Mouse (Mus musculus): Measurements from ENCODE around the gene Gpr132. TPM values are rescaled to one million over a fixed set of nuclear protein-coding genes. Genes with fewer than 3 reads are reported as not detected.

The Gpr132 gene
- total RNA-seq (2021), result under 1 TPM in 1 of 2 experiments, not detected in 1; 0.14 TPM
- long read RNA-seq, experiment 1, result 0 reads
- long read RNA-seq, experiment 2, result 0 reads

DNA sequence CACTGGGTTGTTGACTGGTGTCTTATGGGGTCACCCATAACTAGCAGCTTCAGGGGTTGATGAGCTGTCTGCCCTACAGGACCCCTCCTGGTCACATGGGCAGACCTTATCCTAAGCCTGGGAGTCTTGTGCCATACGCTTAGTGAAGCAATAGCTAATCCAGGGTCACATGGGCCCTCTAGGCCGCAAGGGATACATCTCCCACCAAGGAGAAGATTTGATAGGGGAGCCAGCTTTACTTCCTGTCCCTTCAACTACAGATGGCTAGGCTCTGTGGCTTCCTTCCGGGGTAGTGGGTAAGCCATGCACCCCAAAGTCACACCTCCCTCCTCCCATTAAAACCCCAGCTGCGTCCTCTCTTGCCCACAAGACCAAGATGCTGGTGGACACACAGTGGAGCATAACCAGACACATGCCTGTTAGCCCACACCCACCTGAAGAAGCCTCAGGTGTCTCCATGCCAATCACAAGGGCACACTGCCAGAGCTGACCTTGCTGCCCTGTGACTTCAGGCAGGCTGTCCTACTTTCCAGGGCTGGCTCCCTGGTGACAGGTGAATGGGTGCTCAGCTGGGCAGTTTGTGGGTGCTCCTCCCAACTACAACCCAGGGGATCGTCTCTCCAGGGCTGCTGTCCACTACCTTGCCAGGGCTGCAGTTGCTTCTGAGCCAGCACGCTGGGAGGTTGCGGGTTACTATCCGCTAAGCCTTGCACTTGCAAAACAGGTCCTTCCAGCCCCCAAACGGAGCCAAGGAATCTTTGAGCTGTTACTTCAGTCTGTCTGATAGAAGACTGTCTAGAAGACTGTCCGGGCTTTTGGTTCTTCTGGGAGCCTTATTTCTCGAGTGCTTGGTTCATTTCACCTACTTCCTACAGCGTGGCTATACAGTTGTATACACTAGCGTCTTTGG lies at the start of gene Gpr132:
Gene Gpr132 (minus strand): TSS at position 51 of the 910 bp plus-strand sequence.
- no peak within 1 kb of the TSS for H3K27ac ChIP-seq
- no peak within 1 kb of the TSS for H3K4me3 ChIP-seq
- TF ChIP-seq CTCF (IDR thresholded peaks at IDR 0.05), result no peak
- DNase-seq, result no peak
- intact Hi-C loops (cut with DNase I), result no loop called here

DNA sequence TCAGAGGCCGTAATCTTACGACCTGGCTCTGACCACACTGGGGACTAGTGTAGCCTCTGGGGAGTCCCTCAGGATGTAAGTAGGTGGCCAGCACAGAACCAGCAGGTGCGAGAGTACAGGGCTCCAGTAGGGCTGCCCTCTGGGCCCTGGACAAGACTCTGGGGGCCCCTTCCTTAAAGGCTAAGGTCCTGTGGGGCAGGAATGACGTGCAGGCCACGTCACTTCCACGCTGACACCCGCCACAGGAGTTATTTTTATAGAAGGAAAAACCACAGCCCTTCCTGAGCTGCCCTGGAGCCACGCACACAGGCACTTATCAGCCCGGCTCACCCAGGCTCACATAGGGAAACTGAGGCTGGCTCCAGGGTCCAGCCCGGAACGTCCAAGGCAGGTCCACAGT lies 49.5 kb upstream of the Gpr132 start:
- intact Hi-C loops (cut with DNase I), result loop anchor here (5.0 kb wide), 1 partner anchor 40 kb away; no protein-coding TSS in a partner anchor
- Histone ChIP-seq H3K27ac (peak overlapping the region; percentile 99), H3K4me3 (peak overlapping the region; percentile 70)
- peak; percentile 56 for DNase-seq
- no peak for TF ChIP-seq CTCF (IDR thresholded peaks at IDR 0.05)

DNA sequence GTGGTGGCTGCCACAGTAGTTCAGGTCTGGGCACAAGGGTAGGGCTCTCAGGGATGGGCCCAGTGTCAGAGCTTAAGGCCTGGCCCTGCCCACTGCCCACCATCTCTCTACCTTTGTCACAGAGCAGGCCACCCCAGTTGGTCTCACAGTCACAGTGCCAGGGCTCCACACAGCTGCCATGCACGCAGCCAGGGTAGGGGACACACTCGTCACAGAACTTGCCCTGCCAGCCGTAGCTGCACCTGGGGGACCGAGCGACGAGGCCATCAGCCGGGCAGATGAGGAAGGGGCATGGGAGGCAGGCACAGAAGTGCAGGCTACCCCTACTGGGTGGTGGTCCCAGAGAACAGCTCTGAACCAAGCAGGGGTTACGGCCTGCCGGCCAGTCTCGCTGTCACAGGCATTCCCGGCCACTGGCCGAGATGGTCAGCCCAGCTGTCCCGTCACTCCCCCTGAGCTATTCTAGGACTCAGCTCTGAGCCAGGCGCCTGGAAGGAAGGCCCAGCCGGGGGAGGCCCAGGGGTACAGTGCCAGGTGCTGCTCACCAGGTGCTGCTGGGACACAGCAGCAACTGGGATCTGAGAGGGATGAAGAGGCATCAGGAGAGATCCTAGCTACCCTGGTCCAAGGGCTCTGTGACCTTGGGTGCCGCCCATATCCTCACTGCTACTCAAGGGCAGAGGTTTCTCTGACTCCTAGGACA lies 48.8 kb upstream of the Gpr132 start:
- H3K4me3 ChIP-seq, result peak overlapping the region; percentile 70
- TF ChIP-seq CTCF (IDR thresholded peaks at IDR 0.05), result no peak; the same call in 1 of the 2 replicates
- intact Hi-C loops (cut with DNase I), result loop anchor here (5.0 kb wide), 1 partner anchor 40 kb away; no protein-coding TSS in a partner anchor
- H3K27ac ChIP-seq, result peak overlapping the region; percentile 99
- DNase-seq, result peak; percentile 94

DNA sequence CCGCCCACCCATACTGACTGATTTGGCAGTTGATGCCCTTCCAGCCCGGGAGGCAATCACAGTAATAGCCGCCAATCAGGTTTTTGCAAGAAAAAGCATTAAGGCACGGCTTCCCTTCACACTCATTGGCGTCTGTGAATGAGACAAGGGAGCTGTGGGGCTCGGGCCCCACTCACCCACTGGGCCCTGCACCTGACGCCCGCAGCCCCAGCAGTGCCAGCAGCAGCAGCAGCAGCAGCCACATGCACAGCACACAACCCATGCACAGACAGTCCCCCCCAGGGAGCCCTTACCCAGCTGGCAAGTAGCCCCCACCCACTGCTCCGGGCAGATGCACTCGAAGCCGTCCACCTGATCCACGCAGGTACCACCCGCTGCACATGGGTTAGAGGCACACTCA lies 47.6 kb upstream of the Gpr132 start:
- Histone ChIP-seq H3K4me3 (peak overlapping the region; percentile 70), H3K27ac (peak overlapping the region; percentile 99)
- intact Hi-C loops (cut with DNase I), result loop anchor here (5.0 kb wide), 1 partner anchor 38 kb away; no protein-coding TSS in a partner anchor
- TF ChIP-seq CTCF (IDR thresholded peaks at IDR 0.05), result no peak
- no peak for DNase-seq

DNA sequence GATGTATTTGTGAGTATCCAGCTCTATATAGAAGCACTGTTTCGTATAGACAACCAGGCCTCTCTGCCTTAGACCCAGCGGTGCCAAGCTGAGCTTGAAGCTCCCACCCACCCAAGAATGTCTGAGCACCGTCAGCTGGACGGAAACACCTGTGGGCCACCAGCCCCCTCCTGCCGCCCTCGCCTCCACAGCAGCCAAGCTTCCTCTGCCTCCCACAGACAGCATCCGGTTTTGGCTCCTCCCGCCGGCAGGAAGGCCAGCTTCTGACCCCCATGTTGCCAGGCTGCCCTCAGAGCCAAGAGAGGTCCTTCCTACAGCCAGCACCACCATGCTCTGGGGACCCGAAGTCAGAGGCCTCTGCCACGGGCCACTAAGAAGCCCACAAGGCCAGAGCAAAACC lies 46.5 kb upstream of the Gpr132 start:
- no peak for DNase-seq
- intact Hi-C loops (cut with DNase I), result no loop called here
- no peak for TF ChIP-seq CTCF (IDR thresholded peaks at IDR 0.05)
- H3K4me3 ChIP-seq, result no peak overlapping the region
- H3K27ac ChIP-seq, result peak overlapping the region; percentile 99

DNA sequence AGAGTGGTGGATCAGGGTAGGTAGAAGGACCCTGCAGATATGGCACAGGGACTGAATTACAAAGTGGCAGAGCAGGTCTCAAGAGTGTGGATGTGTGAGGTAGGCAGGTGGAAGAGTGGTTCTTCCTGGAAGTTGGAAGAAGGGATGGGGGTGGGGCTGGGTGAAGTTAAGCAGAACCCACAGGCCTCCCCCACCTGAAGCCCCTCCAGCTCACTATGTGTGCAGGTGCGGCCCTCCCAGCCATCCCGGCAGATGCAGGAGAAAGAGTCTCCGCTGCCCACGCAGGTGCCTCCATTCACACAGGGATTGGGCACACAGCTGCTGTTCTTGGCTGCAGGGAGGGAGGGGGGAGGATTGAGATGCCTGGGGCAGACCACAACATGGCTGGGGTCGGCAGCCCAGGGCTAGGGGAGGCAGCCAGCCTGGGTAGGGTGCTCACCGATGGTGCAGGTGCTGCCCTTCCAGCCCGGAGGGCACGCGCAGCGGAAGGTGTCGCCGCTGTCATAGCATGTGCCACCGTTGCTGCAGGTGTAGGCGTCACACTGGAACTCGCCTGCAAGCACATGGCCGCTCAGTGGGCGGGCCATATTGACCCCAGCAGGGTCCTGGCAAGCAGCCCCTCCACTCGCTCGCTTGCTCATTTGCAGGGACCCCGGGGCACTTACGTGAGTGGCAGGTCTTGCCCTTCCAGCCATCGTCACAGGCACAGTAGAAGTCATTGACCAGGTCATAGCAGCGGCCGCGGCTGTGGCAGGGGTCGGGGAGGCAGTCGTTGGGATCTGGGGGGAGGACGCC lies 45.1 kb upstream of the Gpr132 start:
- TF ChIP-seq CTCF (IDR thresholded peaks at IDR 0.05), result no peak
- no peak for DNase-seq
- intact Hi-C loops (cut with DNase I), result no loop called here
- no peak overlapping the region for H3K27ac ChIP-seq
- no peak overlapping the region for H3K4me3 ChIP-seq

DNA sequence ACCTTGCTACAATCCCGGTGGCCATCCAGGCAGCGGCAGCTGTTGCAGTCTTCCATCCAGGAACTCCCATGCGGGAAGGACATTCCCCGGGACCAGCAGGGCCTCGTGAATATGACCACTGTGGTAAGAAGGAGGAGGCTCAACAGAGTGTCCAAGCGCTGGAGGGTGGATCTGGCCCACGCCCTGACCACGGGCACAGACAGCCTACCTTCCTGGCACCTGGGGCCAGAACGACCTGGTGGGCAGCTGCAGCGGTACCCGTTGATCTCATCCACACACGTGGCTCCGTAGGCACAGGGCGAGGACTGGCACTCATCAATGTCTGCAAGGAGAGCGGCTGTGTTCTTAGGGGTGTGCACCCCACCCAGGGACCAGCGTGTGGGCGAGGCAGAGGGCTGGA lies 43.7 kb upstream of the Gpr132 start:
- H3K4me3 ChIP-seq, result no peak overlapping the region
- TF ChIP-seq CTCF (IDR thresholded peaks at IDR 0.05), result no peak

DNA sequence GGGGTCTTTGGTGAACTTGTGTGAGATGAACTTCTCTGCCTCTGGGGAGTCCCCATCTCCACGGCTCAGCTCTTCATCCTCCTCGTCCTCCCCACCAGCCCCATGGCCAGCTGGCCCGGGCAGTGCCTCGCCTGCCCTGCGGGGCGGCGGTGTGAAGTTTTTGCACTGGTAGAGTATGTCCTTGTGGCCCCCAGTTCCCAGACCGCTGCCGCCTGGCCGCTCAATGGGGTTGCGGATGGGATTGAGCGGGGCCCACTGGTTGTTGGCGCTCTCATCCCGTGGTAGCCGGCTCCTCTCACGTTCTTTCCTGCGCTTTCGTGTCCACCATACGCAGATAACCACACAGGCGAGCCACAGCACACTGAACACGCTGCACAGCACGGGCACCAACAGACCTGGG lies 41.0 kb upstream of the Gpr132 start:
- TF ChIP-seq CTCF (IDR thresholded peaks at IDR 0.05), result no peak
- intact Hi-C loops (cut with DNase I), result no loop called here
- no peak overlapping the region for H3K4me3 ChIP-seq
- no peak for DNase-seq
- H3K27ac ChIP-seq, result no peak overlapping the region

More for the DNA sequence above, 43.7 kb upstream of the Gpr132 start:
- intact Hi-C loops (cut with DNase I), result no loop called here
- no peak overlapping the region for H3K27ac ChIP-seq
- no peak for DNase-seq

DNA sequence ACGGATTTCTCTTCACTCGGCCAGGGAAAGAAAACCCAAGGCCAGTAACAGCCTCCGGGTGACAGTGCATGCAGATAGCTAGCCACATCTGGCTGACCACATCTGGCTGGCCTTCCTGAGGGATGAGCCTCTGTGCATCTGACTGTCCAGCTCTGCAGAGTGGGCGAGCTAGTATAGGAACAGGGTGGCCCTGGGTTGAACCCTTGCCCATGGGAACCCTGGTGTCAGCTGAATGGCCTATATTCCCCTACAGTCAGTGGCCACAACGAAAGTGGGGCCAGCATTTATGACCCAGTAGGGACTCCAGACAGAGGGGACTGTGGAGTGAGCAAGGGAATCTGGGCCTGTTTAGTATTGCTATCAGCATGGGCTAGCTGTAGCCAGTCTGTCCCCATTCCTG lies 37.0 kb upstream of the Gpr132 start:
- intact Hi-C loops (cut with DNase I), result no loop called here
- peak overlapping the region; percentile 89 for H3K27ac ChIP-seq
- H3K4me3 ChIP-seq, result no peak overlapping the region
- no peak for TF ChIP-seq CTCF (IDR thresholded peaks at IDR 0.05)
- DNase-seq, result no peak

DNA sequence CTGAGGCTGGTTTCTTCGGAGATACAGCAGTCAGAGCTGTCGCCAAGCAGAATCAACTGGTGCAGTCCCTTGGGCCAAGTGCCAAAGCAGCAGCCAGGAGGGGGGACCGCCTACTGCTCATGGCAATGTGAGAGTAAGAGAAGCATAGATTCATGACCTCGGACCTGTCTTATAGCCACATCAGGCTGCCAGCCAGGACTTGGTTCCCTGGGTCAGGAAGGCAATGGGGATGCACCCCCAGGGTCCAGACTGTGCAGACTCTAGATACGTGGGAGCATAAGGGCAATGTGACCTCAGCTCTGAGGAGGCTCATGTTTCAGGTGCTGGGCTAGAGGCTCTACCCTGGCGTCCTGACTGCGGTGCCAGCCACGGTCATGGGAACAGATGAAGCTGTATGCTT lies 35.9 kb upstream of the Gpr132 start:
- intact Hi-C loops (cut with DNase I), result no loop called here
- Histone ChIP-seq H3K27ac (peak overlapping the region; percentile 89), H3K4me3 (peak overlapping the region; percentile 48)
- peak; percentile 81 for DNase-seq
- no peak for TF ChIP-seq CTCF (IDR thresholded peaks at IDR 0.05)

DNA sequence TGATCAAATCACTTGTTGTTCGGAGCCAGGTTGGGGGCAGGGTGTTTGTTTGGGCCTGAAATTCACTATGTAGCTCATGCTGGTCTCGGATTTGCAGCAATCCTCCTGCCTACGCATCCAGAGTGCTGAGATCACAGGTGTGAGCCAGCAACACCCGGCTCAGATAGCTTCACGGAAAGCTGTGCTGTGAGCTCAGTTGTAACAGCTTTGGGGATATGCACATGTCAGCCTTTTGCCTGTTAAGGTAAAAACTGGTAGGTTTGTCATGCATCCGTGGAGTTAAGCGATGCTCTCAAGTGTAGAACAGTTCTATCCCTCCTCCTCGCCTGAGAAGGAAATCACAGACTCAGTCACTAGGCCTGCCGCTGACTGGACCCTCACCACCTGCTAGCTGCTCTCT lies 32.6 kb upstream of the Gpr132 start:
- DNase-seq, result no peak
- H3K4me3 ChIP-seq, result no peak overlapping the region
- intact Hi-C loops (cut with DNase I), result no loop called here
- H3K27ac ChIP-seq, result no peak overlapping the region
- TF ChIP-seq CTCF (IDR thresholded peaks at IDR 0.05), result no peak

DNA sequence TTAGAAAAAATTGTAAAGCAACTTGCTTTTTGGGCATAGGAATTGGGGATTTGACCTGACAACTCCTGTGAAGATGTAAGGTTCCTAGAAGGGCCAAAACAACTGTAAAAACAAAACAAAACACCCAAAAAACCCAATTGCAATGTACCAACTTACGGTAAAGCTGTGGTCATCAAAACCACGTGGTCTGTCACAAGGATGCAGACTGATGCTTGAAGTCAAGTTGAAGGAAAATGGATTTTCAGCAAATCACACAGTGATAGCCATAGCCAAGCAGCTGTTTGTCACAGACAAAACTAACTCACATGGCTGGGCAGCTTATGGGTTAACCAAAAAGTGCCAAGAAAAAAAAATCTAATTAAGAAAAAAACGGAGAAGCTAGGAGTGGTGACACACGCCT lies 30.9 kb upstream of the Gpr132 start:
- no peak overlapping the region for H3K27ac ChIP-seq
- H3K4me3 ChIP-seq, result no peak overlapping the region
- DNase-seq, result no peak
- TF ChIP-seq CTCF (IDR thresholded peaks at IDR 0.05), result no peak
- intact Hi-C loops (cut with DNase I), result no loop called here
